25 mouse cellular contexts compared by ENCODE assay signal in genomic region chr3:80795284-80795683, GRCm38 (mm10). TPM values are rescaled to one million over a fixed set of nuclear protein-coding genes. Genes with fewer than 3 reads are reported as not detected.
"Had no signal": no experiment of that assay in that cellular context is flagged by ENCODE, and none has a peak within 500 bp of the region (broad histone marks: within the 10 kb centered on the region; RNA-seq: fewer than 3 reads in every experiment).

No protein-coding gene starts in this region.

- H3K36me3 ChIP-seq: heart, embryonic 13.5 days; heart, embryonic 15.5 days; hindbrain, embryonic 13.5 days; hindbrain, embryonic 15.5 days; limb, embryonic 10.5 days; limb, embryonic 12.5 days; liver, embryonic 13.5 days; liver, embryonic 15.5 days had no signal

- H3K9ac ChIP-seq: heart, embryonic 13.5 days; heart, embryonic 15.5 days; hindbrain, embryonic 13.5 days; hindbrain, embryonic 15.5 days; limb, embryonic 12.5 days; liver, embryonic 13.5 days; liver, embryonic 15.5 days; liver, postnatal 0 days had no signal

- H3K9me3 ChIP-seq: heart, embryonic 13.5 days; heart, embryonic 15.5 days; hindbrain, embryonic 13.5 days; hindbrain, embryonic 15.5 days; limb, embryonic 10.5 days; limb, embryonic 12.5 days; liver, embryonic 13.5 days; liver, embryonic 15.5 days had no signal

- H3K4me3 ChIP-seq: heart, adult 2 months; heart, embryonic 13.5 days; heart, embryonic 15.5 days; hindbrain, embryonic 13.5 days; hindbrain, embryonic 15.5 days; limb, embryonic 10.5 days; limb, embryonic 12.5 days; liver, embryonic 13.5 days; liver, embryonic 15.5 days had no signal

- ATAC-seq: hindbrain, postnatal 0 days; liver, postnatal 0 days had no signal

- H3K27me3 ChIP-seq: hindbrain, embryonic 13.5 days; hindbrain, embryonic 15.5 days had no signal

- DNase-seq: gastrocnemius, postnatal 14 days; gastrocnemius, postnatal 36 days; heart, adult 11 months; heart, adult 2 months; heart, postnatal 14 days; heart, postnatal 36 days; kidney, adult 18-20 months; kidney, adult 8-10 months; kidney, postnatal 10 days; kidney, postnatal 25 days; kidney, postnatal 4 days; layer of hippocampus, adult 9-11 months; liver; liver, embryonic 13.5 days; liver, postnatal 0 days had no signal

- H3K27ac ChIP-seq: heart, adult 2 months; heart, embryonic 13.5 days; heart, embryonic 15.5 days; hindbrain, embryonic 13.5 days; hindbrain, embryonic 15.5 days; hindbrain, postnatal 0 days; limb, embryonic 10.5 days; limb, embryonic 12.5 days; liver, embryonic 13.5 days; liver, embryonic 15.5 days had no signal

- H3K4me2 ChIP-seq: heart, embryonic 11.5 days; heart, embryonic 13.5 days; heart, embryonic 15.5 days; hindbrain, embryonic 13.5 days; hindbrain, embryonic 15.5 days; limb, embryonic 12.5 days; liver, embryonic 11.5 days; liver, embryonic 13.5 days; liver, embryonic 15.5 days had no signal

- H3K4me1 ChIP-seq: liver, embryonic 13.5 days; liver, embryonic 15.5 days had no signal

RNA-seq across cellular contexts. Expression of gene Gria2, which starts 7.4 kb away (rescaled TPM):
- polyA plus RNA-seq: heart, adult 2 months; liver, postnatal 0 days had no signal
